Comparison of ENCODE assay signal across 8 mouse cellular contexts in genomic region chr2:152962091-152962793, GRCm38 (mm10). TPM values are rescaled to one million over a fixed set of nuclear protein-coding genes. Genes with fewer than 3 reads are reported as not detected.
DNase-seq lines count a peak whose midpoint lies in the region; ATAC-seq and TF ChIP-seq lines count a peak whose summit lies in the region.

Ttll9 (plus strand) TSS chr2:152962485.

- H3K4me1 ChIP-seq in E14TG2a.4 (replicated peaks; ENCODE audit: low read depth, low read length): no peaks in the 10 kb centered on the region
- H3K4me1 ChIP-seq in forebrain, embryonic 14.5 days (ENCODE audit: control insufficient read depth, insufficient read depth, low read length): no peaks in the 10 kb centered on the region
- H3K4me1 ChIP-seq in liver, embryonic 13.5 days (replicated peaks): no peaks in the 10 kb centered on the region

- H3K4me3 ChIP-seq in E14TG2a.4 (replicated peaks; ENCODE audit: low read length): peak within 1 kb of the TSS; percentile 71
- H3K4me3 ChIP-seq in forebrain, embryonic 14.5 days (ENCODE audit: low read depth, low read length): peak within 1 kb of the TSS; percentile 38
- peak within 1 kb of the TSS; percentile 39 for H3K4me3 ChIP-seq in liver, embryonic 13.5 days (replicated peaks)

- intact Hi-C loops in heart, postnatal 10 days (cut with DNase I): no loop called here

- WGBS in forebrain, embryonic 14.5 days: under 1% methylated on average over 34 of the region's 34 CpGs
- WGBS in liver, embryonic 13.5 days (ENCODE audit: insufficient replicate concordance): 3% methylated on average over 34 of the region's 34 CpGs

- peak within 1 kb of the TSS; percentile 61 for H3K4me2 ChIP-seq in forebrain, embryonic 14.5 days (ENCODE audit: low read length)
- peak within 1 kb of the TSS; percentile 55 for H3K4me2 ChIP-seq in liver, embryonic 13.5 days

- peak within 1 kb of the TSS; percentile 59; the same call in 1 of the 2 replicates for H3K9ac ChIP-seq in forebrain, embryonic 14.5 days (ENCODE audit: low read length)
- H3K9ac ChIP-seq in liver, embryonic 13.5 days: no peak within 1 kb of the TSS

- peak; percentile 98 for ATAC-seq in forebrain, embryonic 14.5 days
- ATAC-seq in liver, embryonic 13.5 days (ENCODE audit: low read depth): peak; percentile 48; the same call in 1 of the 2 replicates

- no peak within 1 kb of the TSS for H3K27ac ChIP-seq in forebrain, embryonic 14.5 days (ENCODE audit: low read depth, low read length)
- H3K27ac ChIP-seq in liver, embryonic 13.5 days: no peak within 1 kb of the TSS

- DNase-seq in c-Kit-positive CD71-positive TER-119-positive erythroid progenitor cells, embryonic 14.5 days (ENCODE audit: low spot score): peak; percentile 26
- DNase-seq in forebrain, embryonic 14.5 days (ENCODE audit: low spot score): peak; percentile 96
- DNase-seq in heart, postnatal 10 days: peak; percentile 69 to 71
- peak; percentile 88 to 92 for DNase-seq in kidney, postnatal 36 days
- DNase-seq in liver, embryonic 13.5 days: peak; percentile 28
- DNase-seq in naive thymus-derived CD4-positive, alpha-beta T cell, adult 2 months (ENCODE audit: low read depth): peak; percentile 46
- DNase-seq in testis, postnatal 10 days (ENCODE audit: low spot score): peak; percentile 80

- TF ChIP-seq CTCF in E14TG2a.4 (conservative IDR thresholded peaks at IDR 0.05; ENCODE audit: low read length): no peak

- H3K27me3 ChIP-seq in E14TG2a.4 (ENCODE audit: insufficient read depth, low read length): peaks cover 14% of the 10 kb centered on the region
- H3K27me3 ChIP-seq in forebrain, embryonic 14.5 days (replicated peaks; ENCODE audit: control insufficient read depth, insufficient read depth, low read length): no peaks in the 10 kb centered on the region
- peaks cover 29% of the 10 kb centered on the region for H3K27me3 ChIP-seq in liver, embryonic 13.5 days

- peaks cover 33% of the 10 kb centered on the region for H3K9me3 ChIP-seq in E14TG2a.4 (ENCODE audit: low read length)
- no peaks in the 10 kb centered on the region for H3K9me3 ChIP-seq in forebrain, embryonic 14.5 days (replicated peaks; ENCODE audit: control insufficient read depth, low read length)
- H3K9me3 ChIP-seq in liver, embryonic 13.5 days (replicated peaks): no peaks in the 10 kb centered on the region

- no peaks in the 10 kb centered on the region for H3K36me3 ChIP-seq in E14TG2a.4 (ENCODE audit: insufficient read depth, low read length)
- no peaks in the 10 kb centered on the region for H3K36me3 ChIP-seq in forebrain, embryonic 14.5 days (ENCODE audit: control insufficient read depth, insufficient read depth, low read length)
- H3K36me3 ChIP-seq in liver, embryonic 13.5 days: no peaks in the 10 kb centered on the region

RNA-seq across cellular contexts. Expression of gene Ttll9, which starts in this region (rescaled TPM):
- 2.5 and 4.3 TPM in 2 replicates for polyA plus RNA-seq in forebrain, embryonic 14.5 days (2014; fragmentation: Nextera tagmentation; extraction: Ambion mirVana)
- not detected for total RNA-seq in heart, postnatal 10 days (2021)
- polyA plus RNA-seq in liver, embryonic 13.5 days (2015; fragmentation: Nextera tagmentation; extraction: Ambion mirVana): 0.15 and 0.35 TPM in 2 replicates

Comparison
In these comparisons a context has a peak if more than half of its experiments do, and no peak if none do; other contexts are left out.
1. Peak in DNase-seq in heart, postnatal 10 days; RNA of the gene not detected or under 1 TPM.
2. Peak in DNase-seq, ATAC-seq, H3K4me3 ChIP-seq and H3K4me2 ChIP-seq in liver, embryonic 13.5 days; RNA of the gene not detected or under 1 TPM.
3. DNase-seq: peak in every context shown above with its lines; median percentile 96 in forebrain, embryonic 14.5 days; 90 in kidney, postnatal 36 days; 80 in testis, postnatal 10 days; 70 in heart, postnatal 10 days; 46 in naive thymus-derived CD4-positive, alpha-beta T cell, adult 2 months; 28 in liver, embryonic 13.5 days; 26 in c-Kit-positive CD71-positive TER-119-positive erythroid progenitor cells, embryonic 14.5 days.